Mouse (Mus musculus) liver, postnatal 0 days (tissue): Measurements from ENCODE around the gene Hspg2. TPM values are rescaled to one million over a fixed set of nuclear protein-coding genes. Genes with fewer than 3 reads are reported as not detected.

Experiments used
- ATAC-seq: fragments of 200-750 bp; cut with Nextera tagmentation; 2 replicates; pipeline ENCODE4 v1.8.0; 2017; ENCODE audit warnings: mild to moderate bottlenecking, moderate library complexity
- DNase-seq: peaks from one replicate; pipeline ENCODE4 v3.0.0-alpha.2; 2016
- H3K27ac ChIP-seq: fragments of 300-500 bp; sonication (generic); 2 replicates; pipeline ENCODE4 v1.5.1; 2014; ENCODE audit warnings: antibody characterized with exemption, moderate library complexity, mild to moderate bottlenecking, low read depth
- H3K27me3 ChIP-seq: fragments of 300-500 bp; sonication (generic); 2 replicates; pipeline ENCODE4 v1.6.1; 2014; ENCODE audit warnings: low read length, control low read depth, mixed read lengths; ENCODE audit not compliant: insufficient read depth
- H3K36me3 ChIP-seq: fragments of 300-500 bp; sonication (generic); replicated peaks from 2 replicates; pipeline ENCODE4 v1.6.1; 2014; ENCODE audit warnings: mild to moderate bottlenecking, control low read depth, low read length, moderate library complexity, mixed read lengths; ENCODE audit not compliant: insufficient read depth
- H3K4me1 ChIP-seq: fragments of 300-500 bp; sonication (generic); 2 replicates; pipeline ENCODE4 v1.6.1; 2014; ENCODE audit warnings: antibody characterized with exemption, mild to moderate bottlenecking, control low read depth; ENCODE audit not compliant: insufficient read depth
- H3K4me2 ChIP-seq: fragments of 300-500 bp; sonication (generic); 2 replicates; pipeline ENCODE4 v1.6.1; 2014; ENCODE audit warnings: low read depth, mild to moderate bottlenecking, low read length, moderate library complexity, mixed read lengths
- H3K4me3 ChIP-seq: fragments of 300-500 bp; sonication (generic); 2 replicates; pipeline ENCODE4 v1.5.1; 2014; ENCODE audit warnings: low read depth, low read length
- H3K9ac ChIP-seq: fragments of 300-500 bp; sonication (generic); replicated peaks from 2 replicates; pipeline ENCODE4 v1.6.1; 2014; ENCODE audit warnings: mild to moderate bottlenecking, moderate library complexity
- H3K9me3 ChIP-seq: fragments of 300-500 bp; sonication (generic); 2 replicates; pipeline ENCODE4 v1.6.1; 2016; ENCODE audit warnings: mild to moderate bottlenecking, control low read depth, low read length, mixed read lengths
- CTCF ChIP-seq: sonication (generic); IDR thresholded peaks from 2 replicates; pipeline ENCODE4 v1.5.1; 2016; ENCODE audit warnings: antibody characterized with exemption, low read depth
- EP300 ChIP-seq: IDR thresholded peaks from 2 replicates; pipeline ENCODE4 v1.6.1; 2016; ENCODE audit warnings: antibody characterized with exemption, low read depth, mild to moderate bottlenecking
- WGBS: fragments of 180-500 bp; shearing (Covaris S2); extraction: QIAGEN DNeasy Blood & Tissue Kit; methylation state at CpG from one replicate; pipeline ENCODE4 v1.1.7; 2014; ENCODE audit not compliant: insufficient replicate concordance; 5-methylcytosine and 5-hydroxymethylcytosine counted together
- polyA plus RNA-seq: library from polyadenylated mRNA; unstranded; fragments of >200 nt; fragmentation: Nextera tagmentation; extraction: Ambion mirVana; gene quantifications from 2 replicates; pipeline ENCODE4 v1.2.1, GENCODE M21; 2015

Hspg2 gene
- polyA plus RNA-seq, 1 experiment from 2014 or later, result 5.1 TPM

GRCm38 (mm10) chr4:137509528-137509927 is 41.0 kb downstream of the Hspg2 start:
- no peaks in the 10 kb centered on the region for H3K9me3 ChIP-seq
- 72% methylated on average over 9 of the region's 9 CpGs for WGBS
- no peak overlapping the region for H3K27ac ChIP-seq
- DNase-seq, result no peak
- no peaks in the 10 kb centered on the region; the same call in 1 of the 2 replicates for H3K36me3 ChIP-seq
- no peaks in the 10 kb centered on the region for H3K4me1 ChIP-seq
- no peak for ATAC-seq
- no peak overlapping the region for H3K9ac ChIP-seq
- H3K4me2 ChIP-seq, result no peak overlapping the region
- no peak overlapping the region for H3K4me3 ChIP-seq
- no peak for TF ChIP-seq EP300
- no peak for TF ChIP-seq CTCF
- H3K27me3 ChIP-seq, result no peaks in the 10 kb centered on the region

DNA sequence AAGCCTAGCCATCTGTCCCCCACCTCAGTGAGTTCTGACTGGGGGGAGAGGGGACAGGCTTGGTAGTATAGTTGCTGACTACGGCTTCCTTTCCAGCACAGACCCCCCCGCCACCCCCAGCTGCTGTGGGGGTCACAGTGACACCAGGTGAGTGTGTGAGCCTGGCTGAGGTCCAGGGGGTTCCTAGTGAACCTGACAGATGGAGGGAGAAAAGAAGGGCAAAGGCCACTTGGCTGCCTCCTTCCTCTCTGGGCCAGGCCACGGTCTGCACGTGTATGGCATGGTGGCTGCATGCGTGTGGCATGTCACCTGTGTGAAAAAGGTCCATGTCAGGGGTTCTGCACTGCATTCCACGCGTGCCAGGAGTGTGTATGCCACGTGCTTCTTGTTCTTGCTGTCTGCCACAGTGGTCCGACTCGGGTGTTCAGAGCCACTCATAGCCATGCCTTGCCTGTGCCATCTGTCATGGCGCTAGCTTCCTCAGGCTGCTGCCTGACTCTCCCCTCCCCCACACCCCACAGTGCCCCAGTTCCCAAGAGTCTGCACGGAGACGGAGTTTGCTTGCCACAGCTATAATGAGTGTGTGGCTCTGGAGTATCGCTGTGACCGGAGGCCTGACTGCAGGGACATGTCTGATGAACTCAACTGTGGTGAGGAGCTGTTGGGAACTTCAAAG is 41.6 kb downstream of the Hspg2 start:
- no peak for TF ChIP-seq CTCF
- no peak for TF ChIP-seq EP300
- ATAC-seq, result peak; percentile 43; the same call in 1 of the 2 replicates
- Histone ChIP-seq H3K27ac (no peak overlapping the region), H3K9ac (no peak overlapping the region), H3K4me1 (no peaks in the 10 kb centered on the region), H3K27me3 (no peaks in the 10 kb centered on the region), H3K9me3 (no peaks in the 10 kb centered on the region), H3K36me3 (no peaks in the 10 kb centered on the region; the same call in 1 of the 2 replicates), H3K4me3 (no peak overlapping the region), H3K4me2 (no peak overlapping the region)
- no peak for DNase-seq
- WGBS, result 83% methylated on average over 15 of the region's 15 CpGs

DNA sequence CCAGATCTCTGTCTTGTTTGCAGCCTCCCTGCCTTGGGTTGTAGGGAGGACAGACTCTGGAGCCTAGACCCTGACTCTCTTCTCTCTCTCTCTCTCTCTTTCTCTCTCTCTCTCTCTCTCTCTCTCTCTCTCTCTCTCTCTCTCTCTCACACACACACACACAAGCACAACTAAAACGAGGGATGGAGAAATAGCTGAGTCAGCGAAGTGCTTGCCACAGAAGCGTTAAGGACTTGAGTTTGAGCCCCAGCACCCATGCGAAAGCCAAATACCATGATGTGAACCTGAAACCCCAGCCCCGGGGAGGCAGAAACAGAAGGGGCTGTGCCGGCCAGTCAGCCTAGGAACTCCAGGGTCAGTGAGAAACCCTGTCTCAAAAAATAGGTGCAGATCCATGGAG is 44.3 kb downstream of the Hspg2 start:
- DNase-seq (no peak), ATAC-seq (no peak)
- H3K9me3 ChIP-seq, result no peaks in the 10 kb centered on the region
- H3K4me2 ChIP-seq, result no peak overlapping the region
- 68% methylated on average over 6 of the region's 6 CpGs for WGBS
- no peak overlapping the region for H3K4me3 ChIP-seq
- H3K9ac ChIP-seq, result no peak overlapping the region
- H3K4me1 ChIP-seq, result no peaks in the 10 kb centered on the region
- no peaks in the 10 kb centered on the region for H3K27me3 ChIP-seq
- TF ChIP-seq EP300 (no peak), CTCF (no peak)
- H3K27ac ChIP-seq, result no peak overlapping the region
- peaks cover 3% of the 10 kb centered on the region for H3K36me3 ChIP-seq

GRCm38 (mm10) chr4:137517989-137518691 is 49.6 kb downstream of the Hspg2 start:
- no peak overlapping the region for H3K4me2 ChIP-seq
- no peaks in the 10 kb centered on the region for H3K9me3 ChIP-seq
- H3K27me3 ChIP-seq, result no peaks in the 10 kb centered on the region
- H3K4me1 ChIP-seq, result no peaks in the 10 kb centered on the region
- no peak overlapping the region for H3K4me3 ChIP-seq
- H3K9ac ChIP-seq, result no peak overlapping the region
- WGBS, result 80% methylated on average over 36 of the region's 36 CpGs
- DNase-seq (no peak), ATAC-seq (no peak)
- H3K27ac ChIP-seq, result no peak overlapping the region
- H3K36me3 ChIP-seq, result peaks cover 11% of the 10 kb centered on the region
- no peak for TF ChIP-seq EP300
- peak; percentile 54 for TF ChIP-seq CTCF

- no peak for DNase-seq
- Histone ChIP-seq H3K36me3 (peaks cover 11% of the 10 kb centered on the region), H3K27ac (no peak overlapping the region), H3K4me1 (no peaks in the 10 kb centered on the region), H3K27me3 (no peaks in the 10 kb centered on the region), H3K9me3 (no peaks in the 10 kb centered on the region), H3K9ac (no peak overlapping the region), H3K4me3 (no peak overlapping the region), H3K4me2 (no peak overlapping the region)
- TF ChIP-seq EP300, result no peak
- no peak for TF ChIP-seq CTCF
- WGBS, result 89% methylated on average over 14 of the region's 14 CpGs
- ATAC-seq, result no peak
Measured at GRCm38 (mm10) chr4:137518746-137519145, 50.2 kb downstream of the Hspg2 start.

DNA sequence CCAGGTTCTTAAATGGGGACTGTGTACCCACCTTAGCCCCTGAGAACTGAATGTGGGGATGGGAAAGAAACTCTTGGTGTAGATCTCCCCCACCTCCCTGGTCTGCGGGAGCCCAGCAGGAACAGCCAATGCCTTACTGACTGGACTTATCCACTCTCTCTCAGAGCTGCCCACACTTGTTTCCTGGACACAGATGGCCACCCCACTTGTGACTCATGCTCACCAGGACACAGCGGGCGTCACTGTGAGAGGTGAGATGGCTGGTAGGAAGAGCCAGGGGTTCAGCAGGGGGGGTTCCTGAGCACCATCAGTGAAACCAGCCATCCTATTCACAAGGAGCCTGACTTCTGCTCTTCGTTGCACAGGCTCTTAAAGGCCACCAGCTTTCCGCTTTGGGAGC is 51.8 kb downstream of the Hspg2 start:
- no peak overlapping the region for H3K4me3 ChIP-seq
- no peaks in the 10 kb centered on the region for H3K9me3 ChIP-seq
- DNase-seq, result no peak
- WGBS, result 81% methylated on average over 5 of the region's 5 CpGs
- TF ChIP-seq CTCF, result no peak
- no peak overlapping the region for H3K9ac ChIP-seq
- peaks cover 11% of the 10 kb centered on the region for H3K36me3 ChIP-seq
- no peaks in the 10 kb centered on the region for H3K4me1 ChIP-seq
- H3K4me2 ChIP-seq, result no peak overlapping the region
- no peak for ATAC-seq
- H3K27me3 ChIP-seq, result no peaks in the 10 kb centered on the region
- H3K27ac ChIP-seq, result no peak overlapping the region
